Comparison of ENCODE assay signal across 24 mouse cellular contexts in genomic region chr7:43613816-43614551, GRCm38 (mm10). TPM values are rescaled to one million over a fixed set of nuclear protein-coding genes. Genes with fewer than 3 reads are reported as not detected.
DNase-seq lines count a peak whose midpoint lies in the region; ATAC-seq and TF ChIP-seq lines count a peak whose summit lies in the region.
"Had no signal": no experiment of that assay in that cellular context is flagged by ENCODE, and none has a peak within 500 bp of the region (broad histone marks: within the 10 kb centered on the region; RNA-seq: fewer than 3 reads in every experiment).

No protein-coding gene starts in this region.

- no peak overlapping the region for H3K9ac ChIP-seq in liver, postnatal 0 days (replicated peaks)
- H3K9ac ChIP-seq in liver, embryonic 12.5 days = no peak overlapping the region
- H3K9ac ChIP-seq: embryonic facial prominence, embryonic 12.5 days; forebrain, embryonic 13.5 days; heart, embryonic 15.5 days; hindbrain, embryonic 14.5 days had no signal

- H3K27ac ChIP-seq in liver, postnatal 0 days (ENCODE audit: low read depth) = 0 out of 2 replicates have a peak overlapping the region, but pooled peaks have one; percentile 22
- H3K27ac ChIP-seq in liver, embryonic 12.5 days = no peak overlapping the region
- H3K27ac ChIP-seq: embryonic facial prominence, embryonic 12.5 days; forebrain, embryonic 13.5 days; gastrocnemius, adult 2 months; heart, adult 2 months; heart, embryonic 15.5 days; hindbrain, embryonic 10.5 days; hindbrain, embryonic 14.5 days had no signal

- no peak for ATAC-seq in liver, postnatal 0 days
- ATAC-seq in liver, embryonic 12.5 days = no peak
- ATAC-seq in granulocyte monocyte progenitor cell, adult 5-6 weeks (replicated peaks; ENCODE audit: poor library complexity, severe bottlenecking) = peak; percentile 94
- no peak for ATAC-seq in erythroid progenitor cell, adult 5-6 weeks (replicated peaks; ENCODE audit: low FRiP score, poor library complexity, severe bottlenecking)
- ATAC-seq in megakaryocyte-erythroid progenitor cell, adult 5-6 weeks (replicated peaks; ENCODE audit: low FRiP score, low TSS enrichment, poor library complexity, severe bottlenecking) = no peak
- ATAC-seq: CD4-positive, CD25-positive, alpha-beta regulatory T cell, adult 4 months; forebrain, embryonic 13.5 days had no signal

- peak overlapping the region; percentile 9; the same call in 1 of the 2 replicates for H3K4me2 ChIP-seq in liver, postnatal 0 days (ENCODE audit: low read depth, low read length)
- H3K4me2 ChIP-seq in liver, embryonic 12.5 days = no peak overlapping the region
- H3K4me2 ChIP-seq: embryonic facial prominence, embryonic 12.5 days; forebrain, embryonic 13.5 days; heart, embryonic 11.5 days; heart, embryonic 15.5 days; hindbrain, embryonic 14.5 days had no signal

- H3K27me3 ChIP-seq in liver, postnatal 0 days (ENCODE audit: insufficient read depth, low read length) = no peaks in the 10 kb centered on the region
- H3K27me3 ChIP-seq in liver, embryonic 12.5 days (replicated peaks) = no peaks in the 10 kb centered on the region
- H3K27me3 ChIP-seq: embryonic facial prominence, embryonic 12.5 days; forebrain, embryonic 13.5 days; heart, embryonic 15.5 days had no signal

- TF ChIP-seq CTCF in liver, postnatal 0 days (IDR thresholded peaks at IDR 0.05; ENCODE audit: low read depth) = no peak

- H3K4me3 ChIP-seq in liver, postnatal 0 days (ENCODE audit: low read depth, low read length) = no peak overlapping the region
- no peak overlapping the region for H3K4me3 ChIP-seq in liver, embryonic 12.5 days
- H3K4me3 ChIP-seq: embryonic facial prominence, embryonic 12.5 days; forebrain, embryonic 13.5 days; gastrocnemius, adult 2 months; heart, adult 2 months; heart, embryonic 15.5 days; hindbrain, embryonic 10.5 days had no signal

- DNase-seq in liver, postnatal 0 days = no peak
- peak; percentile 17 for DNase-seq in retina, embryonic 14.5 days (ENCODE audit: low spot score)
- DNase-seq: adrenal gland, adult 8-10 months; adrenal gland, postnatal 36 days; B cell, adult 2 months; cerebellum, adult 11 months; cerebellum, adult 8-10 months; cerebellum, postnatal 14 days; gastrocnemius, adult 2 months; gastrocnemius, postnatal 25 days; heart, adult 2 months; heart, postnatal 14 days had no signal

- H3K36me3 ChIP-seq in liver, postnatal 0 days (replicated peaks; ENCODE audit: insufficient read depth, low read length) = no peaks in the 10 kb centered on the region
- no peaks in the 10 kb centered on the region for H3K36me3 ChIP-seq in liver, embryonic 12.5 days
- H3K36me3 ChIP-seq: embryonic facial prominence, embryonic 12.5 days; G1E; heart, embryonic 15.5 days; hindbrain, embryonic 10.5 days had no signal

- no peaks in the 10 kb centered on the region for H3K9me3 ChIP-seq in liver, postnatal 0 days (ENCODE audit: low read length)
- H3K9me3 ChIP-seq in liver, embryonic 12.5 days (replicated peaks) = no peaks in the 10 kb centered on the region
- H3K9me3 ChIP-seq: embryonic facial prominence, embryonic 12.5 days; forebrain, embryonic 13.5 days; G1E; heart, embryonic 15.5 days; hindbrain, embryonic 10.5 days had no signal

- H3K4me1 ChIP-seq in liver, postnatal 0 days (ENCODE audit: insufficient read depth) = no peaks in the 10 kb centered on the region
- H3K4me1 ChIP-seq in liver, embryonic 12.5 days = no peaks in the 10 kb centered on the region
- H3K4me1 ChIP-seq: embryonic facial prominence, embryonic 12.5 days; forebrain, embryonic 13.5 days; heart, embryonic 15.5 days; hindbrain, embryonic 10.5 days had no signal

- no peak for TF ChIP-seq EP300 in liver, postnatal 0 days (IDR thresholded peaks at IDR 0.05; ENCODE audit: low read depth)

- 80% methylated on average over 14 of the region's 14 CpGs for WGBS in liver, postnatal 0 days (ENCODE audit: insufficient replicate concordance)
- 79% methylated on average over 14 of the region's 14 CpGs for WGBS in liver, embryonic 12.5 days (ENCODE audit: insufficient replicate concordance)

RNA-seq across cellular contexts. Expression of gene Zfp819, which starts 7.0 kb away (rescaled TPM):
- polyA plus RNA-seq in liver, postnatal 0 days (2015; fragmentation: Nextera tagmentation; extraction: Ambion mirVana) = not detected in 2 replicates
- not detected in 2 replicates for polyA plus RNA-seq in liver, embryonic 12.5 days (2016; fragmentation: Nextera tagmentation; extraction: Ambion mirVana)
- 1.4 TPM in 1 of 2 replicates, not detected in the other for total RNA-seq in granulocyte monocyte progenitor cell, adult 5-6 weeks (2014; fragmentation: Nextera tagmentation)
- 0.17 and 0.98 TPM in 2 replicates for total RNA-seq in granulocyte monocyte progenitor cell, adult 5-6 weeks (2017)
- not detected in 2 replicates for total RNA-seq in erythroid progenitor cell, adult 5-6 weeks (2015; ENCODE audit: low replicate concordance)
- not detected in 2 replicates for total RNA-seq in erythroid progenitor cell, adult 5-6 weeks (2017; ENCODE audit: low replicate concordance)
- not detected in 2 replicates for total RNA-seq in megakaryocyte-erythroid progenitor cell, adult 5-6 weeks (2014; fragmentation: Nextera tagmentation)
- total RNA-seq in megakaryocyte-erythroid progenitor cell, adult 5-6 weeks (2017) = not detected in 2 replicates
- total RNA-seq: adrenal gland, adult 8-10 months; gastrocnemius, adult 2 months; gastrocnemius, postnatal 25 days; heart, adult 2 months; heart, postnatal 14 days had no signal
- polyA plus RNA-seq: CD4-positive, CD25-positive, alpha-beta regulatory T cell, adult 4 months; G1E; heart, adult 2 months; heart, embryonic 15.5 days had no signal

RNA-seq across cellular contexts. Expression of gene Ceacam18, which starts 20.5 kb away (rescaled TPM):
- polyA plus RNA-seq in liver, postnatal 0 days (2015; fragmentation: Nextera tagmentation; extraction: Ambion mirVana) = 0.14 TPM in 1 of 2 replicates, not detected in the other
- polyA plus RNA-seq in liver, embryonic 12.5 days (2016; fragmentation: Nextera tagmentation; extraction: Ambion mirVana) = not detected in 2 replicates
- total RNA-seq in granulocyte monocyte progenitor cell, adult 5-6 weeks (2014; fragmentation: Nextera tagmentation) = 0.28 TPM in 1 of 2 replicates, not detected in the other
- not detected in 2 replicates for total RNA-seq in granulocyte monocyte progenitor cell, adult 5-6 weeks (2017)
- not detected in 2 replicates for total RNA-seq in erythroid progenitor cell, adult 5-6 weeks (2015; ENCODE audit: low replicate concordance)
- total RNA-seq in erythroid progenitor cell, adult 5-6 weeks (2017; ENCODE audit: low replicate concordance) = not detected in 2 replicates
- total RNA-seq in megakaryocyte-erythroid progenitor cell, adult 5-6 weeks (2014; fragmentation: Nextera tagmentation) = not detected in 2 replicates
- not detected in 2 replicates for total RNA-seq in megakaryocyte-erythroid progenitor cell, adult 5-6 weeks (2017)
- total RNA-seq: adrenal gland, postnatal 36 days; gastrocnemius, adult 2 months; gastrocnemius, postnatal 25 days; heart, adult 2 months; heart, postnatal 14 days had no signal
- polyA plus RNA-seq: CD4-positive, CD25-positive, alpha-beta regulatory T cell, adult 4 months; embryonic facial prominence, embryonic 12.5 days; forebrain, embryonic 13.5 days; G1E; heart, adult 2 months; heart, embryonic 11.5 days; heart, embryonic 15.5 days; hindbrain, embryonic 10.5 days; hindbrain, embryonic 14.5 days had no signal

RNA-seq across cellular contexts. Expression of gene Zfp719, which starts 34.6 kb away (rescaled TPM):
- 1.3 TPM in 2 replicates for polyA plus RNA-seq in liver, postnatal 0 days (2015; fragmentation: Nextera tagmentation; extraction: Ambion mirVana)
- polyA plus RNA-seq in liver, embryonic 12.5 days (2016; fragmentation: Nextera tagmentation; extraction: Ambion mirVana) = 3.4 and 3.5 TPM in 2 replicates
- total RNA-seq in granulocyte monocyte progenitor cell, adult 5-6 weeks (2014; fragmentation: Nextera tagmentation) = 9.9 and 19.2 TPM in 2 replicates
- total RNA-seq in granulocyte monocyte progenitor cell, adult 5-6 weeks (2017) = 7.8 and 10.8 TPM in 2 replicates
- total RNA-seq in erythroid progenitor cell, adult 5-6 weeks (2015; ENCODE audit: low replicate concordance) = 0.84 and 2.9 TPM in 2 replicates
- total RNA-seq in erythroid progenitor cell, adult 5-6 weeks (2017; ENCODE audit: low replicate concordance) = 0.15 and 5.5 TPM in 2 replicates
- total RNA-seq in megakaryocyte-erythroid progenitor cell, adult 5-6 weeks (2014; fragmentation: Nextera tagmentation) = 5.0 and 5.5 TPM in 2 replicates
- total RNA-seq in megakaryocyte-erythroid progenitor cell, adult 5-6 weeks (2017) = 4.2 and 4.5 TPM in 2 replicates

RNA-seq across cellular contexts. Expression of gene Siglece, which starts 46.0 kb away (rescaled TPM):
- 5.1 and 5.8 TPM in 2 replicates for polyA plus RNA-seq in liver, postnatal 0 days (2015; fragmentation: Nextera tagmentation; extraction: Ambion mirVana)
- 0.79 and 1.6 TPM in 2 replicates for polyA plus RNA-seq in liver, embryonic 12.5 days (2016; fragmentation: Nextera tagmentation; extraction: Ambion mirVana)
- 13.1 and 15.1 TPM in 2 replicates for total RNA-seq in granulocyte monocyte progenitor cell, adult 5-6 weeks (2014; fragmentation: Nextera tagmentation)
- 5.2 and 9.0 TPM in 2 replicates for total RNA-seq in granulocyte monocyte progenitor cell, adult 5-6 weeks (2017)
- total RNA-seq in erythroid progenitor cell, adult 5-6 weeks (2015; ENCODE audit: low replicate concordance) = 5.8 and 7.1 TPM in 2 replicates
- total RNA-seq in erythroid progenitor cell, adult 5-6 weeks (2017; ENCODE audit: low replicate concordance) = 3.9 and 8.8 TPM in 2 replicates
- 0.84 TPM in 1 of 2 replicates, not detected in the other for total RNA-seq in megakaryocyte-erythroid progenitor cell, adult 5-6 weeks (2014; fragmentation: Nextera tagmentation)
- total RNA-seq in megakaryocyte-erythroid progenitor cell, adult 5-6 weeks (2017) = 2.2 TPM in 1 of 2 replicates, not detected in the other
- polyA plus RNA-seq: G1E had no signal

RNA-seq across cellular contexts. Expression of gene Zfp658, which starts 51.9 kb away (rescaled TPM):
- polyA plus RNA-seq in liver, postnatal 0 days (2015; fragmentation: Nextera tagmentation; extraction: Ambion mirVana) = 0.14 and 0.26 TPM in 2 replicates
- 0.46 and 0.56 TPM in 2 replicates for polyA plus RNA-seq in liver, embryonic 12.5 days (2016; fragmentation: Nextera tagmentation; extraction: Ambion mirVana)
- 1.7 and 1.9 TPM in 2 replicates for total RNA-seq in granulocyte monocyte progenitor cell, adult 5-6 weeks (2014; fragmentation: Nextera tagmentation)
- total RNA-seq in granulocyte monocyte progenitor cell, adult 5-6 weeks (2017) = 0.98 and 1.5 TPM in 2 replicates
- not detected in 2 replicates for total RNA-seq in erythroid progenitor cell, adult 5-6 weeks (2015; ENCODE audit: low replicate concordance)
- total RNA-seq in erythroid progenitor cell, adult 5-6 weeks (2017; ENCODE audit: low replicate concordance) = 0.51 and 0.91 TPM in 2 replicates
- total RNA-seq in megakaryocyte-erythroid progenitor cell, adult 5-6 weeks (2014; fragmentation: Nextera tagmentation) = 1.0 and 1.2 TPM in 2 replicates
- total RNA-seq in megakaryocyte-erythroid progenitor cell, adult 5-6 weeks (2017) = 0.09 and 0.11 TPM in 2 replicates
